Mouse (Mus musculus) midbrain, embryonic 12.5 days (tissue): ENCODE results near the gene Bmp6. TPM values are rescaled to one million over a fixed set of nuclear protein-coding genes. Genes with fewer than 3 reads are reported as not detected.

Experiments
- ATAC-seq: fragments of 200-750 bp; cut with Nextera tagmentation; 2 replicates; pipeline ENCODE4 v1.8.0; 2017; ENCODE audit warnings: low read depth, moderate TSS enrichment, moderate library complexity; ENCODE audit not compliant: low FRiP score
- H3K27ac ChIP-seq: fragments of 300-500 bp; sonication (generic); replicated peaks from 2 replicates; pipeline ENCODE4 v1.5.1; 2016; ENCODE audit warnings: mild to moderate bottlenecking
- H3K27me3 ChIP-seq: fragments of 300-500 bp; sonication (generic); 2 replicates; pipeline ENCODE4 v1.6.1; 2016; ENCODE audit warnings: mild to moderate bottlenecking
- H3K36me3 ChIP-seq: fragments of 300-500 bp; sonication (generic); 2 replicates; pipeline ENCODE4 v1.6.1; 2016
- H3K4me1 ChIP-seq: fragments of 300-500 bp; sonication (generic); 2 replicates; pipeline ENCODE4 v1.6.1; 2016
- H3K4me2 ChIP-seq: fragments of 300-500 bp; sonication (generic); replicated peaks from 2 replicates; pipeline ENCODE4 v1.6.1; 2016; ENCODE audit warnings: mild to moderate bottlenecking, moderate library complexity
- H3K4me3 ChIP-seq: fragments of 300-500 bp; sonication (generic); 2 replicates; pipeline ENCODE4 v1.5.1; 2016; ENCODE audit warnings: mild to moderate bottlenecking
- H3K9ac ChIP-seq: fragments of 300-500 bp; sonication (generic); replicated peaks from 2 replicates; pipeline ENCODE4 v1.6.1; 2016; ENCODE audit warnings: mild to moderate bottlenecking, moderate library complexity
- H3K9me3 ChIP-seq: fragments of 300-500 bp; sonication (generic); 2 replicates; pipeline ENCODE4 v1.6.1; 2016; ENCODE audit warnings: mild to moderate bottlenecking
- WGBS: fragments of 180-500 bp; shearing (Covaris S2); methylation state at CpG from one replicate; pipeline ENCODE4 v1.1.7; 2016; 5-methylcytosine and 5-hydroxymethylcytosine counted together
- polyA plus RNA-seq: library from polyadenylated mRNA; unstranded; fragments of >200 nt; fragmentation: Nextera tagmentation; extraction: Ambion mirVana; gene quantifications from 2 replicates; pipeline ENCODE4 v1.2.1, GENCODE M21; 2016

The Bmp6 gene
- polyA plus RNA-seq, 1 experiment from 2014 or later: 2.5 TPM

- Histone ChIP-seq H3K4me1 (no peaks in the 10 kb centered on the region), H3K27me3 (no peaks in the 10 kb centered on the region), H3K36me3 (peaks cover 57% of the 10 kb centered on the region), H3K4me3 (no peak overlapping the region), H3K9ac (no peak overlapping the region), H3K27ac (no peak overlapping the region), H3K4me2 (no peak overlapping the region), H3K9me3 (no peaks in the 10 kb centered on the region)
- no peak for ATAC-seq
- 93% methylated on average over 12 of the region's 12 CpGs for WGBS
Measured at GRCm38 (mm10) chr13:38501314-38501713, 156.4 kb downstream of the Bmp6 start.

GRCm38 (mm10) chr13:38503137-38503849, 158.4 kb downstream of the Bmp6 start:
- H3K4me2 ChIP-seq: no peak overlapping the region
- H3K9me3 ChIP-seq: no peaks in the 10 kb centered on the region
- H3K27me3 ChIP-seq: no peaks in the 10 kb centered on the region
- peaks cover 69% of the 10 kb centered on the region for H3K36me3 ChIP-seq
- no peak overlapping the region for H3K9ac ChIP-seq
- H3K4me1 ChIP-seq: no peaks in the 10 kb centered on the region
- no peak overlapping the region for H3K4me3 ChIP-seq
- H3K27ac ChIP-seq: no peak overlapping the region
- 90% methylated on average over 14 of the region's 14 CpGs for WGBS
- ATAC-seq: no peak

- Histone ChIP-seq H3K9me3 (no peaks in the 10 kb centered on the region), H3K27me3 (no peaks in the 10 kb centered on the region), H3K4me2 (no peak overlapping the region), H3K36me3 (peaks cover 63% of the 10 kb centered on the region), H3K9ac (no peak overlapping the region), H3K4me1 (no peaks in the 10 kb centered on the region), H3K27ac (no peak overlapping the region), H3K4me3 (no peak overlapping the region)
- ATAC-seq: no peak
- 86% methylated on average over 8 of the region's 8 CpGs for whole genome bisulfite sequencing
Measured at GRCm38 (mm10) chr13:38506320-38506719, 161.4 kb downstream of the Bmp6 start.

DNA sequence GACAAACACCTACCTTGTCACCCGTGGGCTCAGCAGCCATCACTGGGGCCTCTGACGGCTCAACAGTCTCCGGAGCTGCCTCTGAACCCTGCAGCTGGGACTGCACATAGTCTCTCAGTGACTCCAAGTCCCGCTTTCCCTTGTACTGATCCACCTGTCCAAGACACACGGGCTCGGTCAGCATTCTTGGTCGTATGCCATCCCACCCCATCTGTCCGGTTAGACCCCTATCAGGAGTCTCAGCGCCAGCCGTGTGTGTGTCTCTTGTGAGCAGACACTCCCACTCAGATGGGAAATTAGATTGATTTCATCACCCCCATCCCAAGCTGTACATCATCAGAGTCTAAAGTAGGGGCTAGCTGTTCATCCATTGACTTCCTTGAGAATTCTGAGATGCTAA, 162.0 kb downstream of the Bmp6 start:
- 98% methylated on average over 10 of the region's 10 CpGs for WGBS
- H3K27ac ChIP-seq: no peak overlapping the region
- no peaks in the 10 kb centered on the region for H3K9me3 ChIP-seq
- no peaks in the 10 kb centered on the region for H3K27me3 ChIP-seq
- H3K4me2 ChIP-seq: no peak overlapping the region
- no peak for ATAC-seq
- no peak overlapping the region for H3K9ac ChIP-seq
- peaks cover 57% of the 10 kb centered on the region for H3K36me3 ChIP-seq
- no peak overlapping the region for H3K4me3 ChIP-seq
- H3K4me1 ChIP-seq: no peaks in the 10 kb centered on the region

DNA sequence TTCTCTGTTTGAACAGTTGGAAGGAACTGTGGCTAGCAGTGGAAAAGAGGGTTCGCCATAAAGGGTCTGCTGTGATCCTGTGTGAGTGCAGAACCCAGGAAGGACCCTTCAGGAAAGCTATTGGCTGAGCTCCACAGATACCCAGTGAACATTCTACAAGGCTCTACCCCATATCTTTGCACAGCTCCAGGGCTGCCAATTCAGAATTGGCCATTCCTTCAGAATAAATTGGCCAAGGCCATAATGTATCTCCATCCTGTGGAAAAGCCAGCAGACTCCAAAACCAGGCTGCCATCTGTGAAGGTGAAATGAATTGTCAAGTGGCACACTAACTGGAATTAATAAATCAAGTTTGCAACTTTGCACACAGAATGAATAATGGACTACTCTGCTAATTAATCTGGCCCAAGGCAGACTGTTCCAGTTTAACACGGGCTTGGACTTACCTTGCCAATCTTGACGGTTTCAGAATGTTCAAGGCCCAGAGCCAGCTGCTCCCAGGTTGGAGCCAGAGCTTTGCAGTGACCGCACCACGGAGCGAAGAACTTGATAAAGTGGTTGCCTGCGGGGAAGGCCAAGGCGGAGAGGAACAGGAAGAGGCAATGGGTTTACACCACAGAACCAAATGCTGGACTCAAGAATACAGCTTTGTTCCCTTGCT, 164.9 kb downstream of the Bmp6 start:
- H3K36me3 ChIP-seq: peaks cover 56% of the 10 kb centered on the region
- no peaks in the 10 kb centered on the region for H3K4me1 ChIP-seq
- H3K9me3 ChIP-seq: no peaks in the 10 kb centered on the region
- H3K27ac ChIP-seq: no peak overlapping the region
- no peak overlapping the region for H3K4me3 ChIP-seq
- H3K4me2 ChIP-seq: no peak overlapping the region
- WGBS: 94% methylated on average over 8 of the region's 8 CpGs
- no peaks in the 10 kb centered on the region for H3K27me3 ChIP-seq
- no peak overlapping the region for H3K9ac ChIP-seq
- no peak for ATAC-seq

- no peak overlapping the region for H3K4me2 ChIP-seq
- no peaks in the 10 kb centered on the region for H3K4me1 ChIP-seq
- no peak for ATAC-seq
- no peaks in the 10 kb centered on the region for H3K27me3 ChIP-seq
- WGBS: 88% methylated on average over 10 of the region's 10 CpGs
- H3K9ac ChIP-seq: no peak overlapping the region
- H3K27ac ChIP-seq: no peak overlapping the region
- H3K9me3 ChIP-seq: no peaks in the 10 kb centered on the region
- H3K4me3 ChIP-seq: no peak overlapping the region
- H3K36me3 ChIP-seq: peaks cover 54% of the 10 kb centered on the region
Measured at GRCm38 (mm10) chr13:38511979-38512378, 167.1 kb downstream of the Bmp6 start.

DNA sequence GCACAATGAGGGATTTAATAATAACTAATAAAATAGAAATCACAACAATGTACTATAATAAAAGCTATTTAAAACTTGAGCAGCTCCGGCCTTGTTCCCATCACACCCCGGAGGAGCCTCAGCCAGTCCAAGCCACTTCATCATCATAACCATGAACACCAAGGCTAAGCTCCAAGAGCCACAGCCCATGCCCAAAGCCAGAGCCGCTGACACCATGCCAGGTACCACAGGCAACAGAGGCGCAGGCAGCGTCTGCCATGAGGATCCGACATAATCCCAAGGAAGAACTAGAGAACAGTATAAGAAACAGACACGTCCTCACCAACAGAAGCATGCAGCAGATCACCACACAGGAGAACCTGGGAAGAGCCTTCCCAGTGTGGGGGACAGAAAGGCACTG, 169.0 kb downstream of the Bmp6 start:
- H3K4me2 ChIP-seq: no peak overlapping the region
- H3K4me1 ChIP-seq: no peaks in the 10 kb centered on the region
- ATAC-seq: no peak
- no peak overlapping the region for H3K27ac ChIP-seq
- peaks cover 68% of the 10 kb centered on the region for H3K36me3 ChIP-seq
- no peaks in the 10 kb centered on the region for H3K27me3 ChIP-seq
- H3K4me3 ChIP-seq: no peak overlapping the region
- no peaks in the 10 kb centered on the region for H3K9me3 ChIP-seq
- WGBS: 94% methylated on average over 7 of the region's 7 CpGs
- H3K9ac ChIP-seq: no peak overlapping the region

GRCm38 (mm10) chr13:38515431-38515830, 170.5 kb downstream of the Bmp6 start:
- no peak for ATAC-seq
- Histone ChIP-seq H3K36me3 (peaks cover 69% of the 10 kb centered on the region), H3K4me1 (no peaks in the 10 kb centered on the region), H3K27me3 (no peaks in the 10 kb centered on the region), H3K9me3 (no peaks in the 10 kb centered on the region), H3K4me3 (no peak overlapping the region), H3K27ac (no peak overlapping the region), H3K9ac (no peak overlapping the region), H3K4me2 (no peak overlapping the region)
- 89% methylated on average over 2 of the region's 2 CpGs for WGBS

- ATAC-seq: no peak
- Histone ChIP-seq H3K9me3 (no peaks in the 10 kb centered on the region), H3K36me3 (peaks cover 69% of the 10 kb centered on the region)
Measured at GRCm38 (mm10) chr13:38515845-38516244, 170.9 kb downstream of the Bmp6 start.

GRCm38 (mm10) chr13:38516582-38516981, 171.7 kb downstream of the Bmp6 start:
- H3K27ac ChIP-seq: no peak overlapping the region
- H3K27me3 ChIP-seq: no peaks in the 10 kb centered on the region
- no peak overlapping the region for H3K4me2 ChIP-seq
- H3K4me1 ChIP-seq: no peaks in the 10 kb centered on the region
- H3K9ac ChIP-seq: no peak overlapping the region
- WGBS: 93% methylated on average over 11 of the region's 11 CpGs
- no peaks in the 10 kb centered on the region for H3K9me3 ChIP-seq
- no peak for ATAC-seq
- no peak overlapping the region for H3K4me3 ChIP-seq
- H3K36me3 ChIP-seq: peaks cover 76% of the 10 kb centered on the region

More at GRCm38 (mm10) chr13:38515845-38516244, 170.9 kb downstream of the Bmp6 start:
- Histone ChIP-seq H3K4me1 (no peaks in the 10 kb centered on the region), H3K27ac (no peak overlapping the region), H3K4me3 (no peak overlapping the region), H3K4me2 (no peak overlapping the region), H3K27me3 (no peaks in the 10 kb centered on the region), H3K9ac (no peak overlapping the region)
- WGBS: 87% methylated on average over 3 of the region's 3 CpGs

- Histone ChIP-seq H3K9me3 (no peaks in the 10 kb centered on the region), H3K27ac (no peak overlapping the region), H3K27me3 (no peaks in the 10 kb centered on the region), H3K9ac (no peak overlapping the region), H3K4me3 (no peak overlapping the region), H3K4me1 (no peaks in the 10 kb centered on the region), H3K36me3 (peaks cover 65% of the 10 kb centered on the region), H3K4me2 (no peak overlapping the region)
- 94% methylated on average over 11 of the region's 11 CpGs for WGBS
- no peak for ATAC-seq
Measured at GRCm38 (mm10) chr13:38520299-38520698, 175.4 kb downstream of the Bmp6 start.

DNA sequence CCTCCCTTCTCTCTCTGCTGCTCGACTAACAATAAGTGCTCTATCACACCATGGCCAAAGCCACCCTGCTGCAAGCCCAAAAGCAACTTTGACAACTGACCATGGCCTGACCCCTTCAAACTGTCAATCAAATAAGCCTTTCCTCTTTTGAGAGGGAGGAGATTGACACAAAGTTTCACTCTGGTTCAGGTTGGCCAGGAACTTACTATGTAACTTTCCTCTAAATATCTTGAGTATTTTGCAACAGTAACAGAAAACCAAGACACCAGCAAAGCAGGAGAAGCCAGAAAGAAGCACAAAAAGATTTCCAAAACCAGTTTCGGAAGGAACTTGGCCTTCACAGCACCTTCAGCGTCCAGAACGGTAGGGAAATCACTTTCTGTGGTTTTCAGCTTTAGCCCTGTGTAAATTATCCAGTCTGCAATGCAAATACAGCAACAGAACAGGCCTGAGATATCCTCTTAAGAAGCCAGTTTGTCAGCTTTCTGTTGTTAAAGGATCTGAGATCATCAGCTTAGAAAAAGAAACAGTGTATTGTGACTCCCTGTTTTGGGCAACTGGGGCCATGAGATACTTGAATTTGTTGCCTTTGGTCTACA, 177.2 kb downstream of the Bmp6 start:
- Histone ChIP-seq H3K36me3 (peaks cover 51% of the 10 kb centered on the region), H3K9me3 (no peaks in the 10 kb centered on the region), H3K4me1 (peaks cover 12% of the 10 kb centered on the region), H3K4me2 (no peak overlapping the region), H3K27ac (no peak overlapping the region), H3K4me3 (no peak overlapping the region), H3K9ac (no peak overlapping the region), H3K27me3 (no peaks in the 10 kb centered on the region)
- no peak for ATAC-seq
- WGBS: 83% methylated on average over 4 of the region's 4 CpGs
